Mouse (Mus musculus) skeletal muscle tissue, adult 2 months (tissue): Measurements from ENCODE around the gene Zdhhc9.

Experiments used
- DNase-seq: peaks from one replicate; pipeline ENCODE4 v3.0.0-alpha.2; 2012; ENCODE audit warnings: low read depth, low spot score

Gene Zdhhc9

GRCm38 (mm10) chrX:48127502-48128218, 81.0 kb downstream of the Zdhhc9 start:
- DNase-seq, result no peak

- DNase-seq, result no peak
Measured at GRCm38 (mm10) chrX:48126903-48127476, 81.7 kb downstream of the Zdhhc9 start.

GRCm38 (mm10) chrX:48124132-48125071, 84.3 kb downstream of the Zdhhc9 start:
- no peak for DNase-seq
